Mouse (Mus musculus) MEL (cell line): ENCODE data around the gene Gm826.

Experiments
- CHD1 ChIP-seq: IDR thresholded peaks from 2 replicates; pipeline ENCODE4 v1.6.1; 2012; ENCODE audit warnings: low read depth, mild to moderate bottlenecking, inconsistent platforms, low read length, improper control_type of control experiment
- CTCF ChIP-seq, 3 experiments: IDR thresholded peaks in 2 of 3; conservative IDR thresholded peaks in 1 of 3; 2 replicates each; pipeline ENCODE4 v1.5.1; 2011 to 2012; ENCODE audit warnings: low read length in 3 of 3, low read depth in 2 of 3, mild to moderate bottlenecking in 2 of 3, improper control_type of control experiment in 1 of 3, inconsistent platforms in 1 of 3, mixed read lengths in 1 of 3, moderate library complexity in 1 of 3; ENCODE audit not compliant: control insufficient read depth in 1 of 3, insufficient read depth in 1 of 3, poor library complexity in 1 of 3, severe bottlenecking in 1 of 3
- NELFE ChIP-seq: IDR thresholded peaks from 2 replicates; pipeline ENCODE4 v1.6.1; 2011; ENCODE audit warnings: low read depth, low read length, improper control_type of control experiment
- POLR2A ChIP-seq, 2 experiments: IDR thresholded peaks; 2 replicates each; pipeline ENCODE4 v1.6.1; 2011 to 2012; ENCODE audit warnings: low read length in 2 of 2, mild to moderate bottlenecking in 2 of 2, control low read depth in 1 of 2, improper control_type of control experiment in 1 of 2, low read depth in 1 of 2, moderate library complexity in 1 of 2; ENCODE audit not compliant: control insufficient read depth in 1 of 2, insufficient read depth in 1 of 2, poor library complexity in 1 of 2

DNA sequence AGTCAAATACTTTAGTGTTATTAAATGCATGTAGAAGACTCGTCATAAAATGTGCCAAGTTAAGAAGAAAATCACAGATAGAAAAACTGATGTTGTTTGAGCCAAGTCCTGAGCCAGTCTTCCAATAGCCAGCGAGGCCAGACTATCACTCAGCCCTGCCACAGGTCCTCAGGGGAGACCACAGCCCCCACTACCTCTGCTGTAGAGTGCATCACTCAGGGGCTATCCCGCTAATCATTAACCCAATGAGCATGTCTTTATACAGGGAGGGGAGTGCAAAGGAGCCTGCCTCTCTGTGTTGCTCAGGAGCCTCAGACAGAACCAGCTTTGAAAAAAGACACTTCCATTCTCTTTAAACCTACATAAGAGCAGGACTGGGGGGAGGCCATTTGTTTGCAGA, 49.5 kb upstream of the Gm826 start:
- TF ChIP-seq POLR2A (IDR thresholded peaks at IDR 0.05; ENCODE audit: control insufficient read depth in 1 of 2, insufficient read depth in 1 of 2, low read depth in 1 of 2, low read length in 2 of 2, poor library complexity in 1 of 2) (no peak), CTCF (IDR thresholded peaks at IDR 0.05 in 2 of 3, conservative IDR thresholded peaks at IDR 0.05 in 1 of 3; ENCODE audit: control insufficient read depth in 1 of 3, insufficient read depth in 1 of 3, low read depth in 2 of 3, low read length in 3 of 3, poor library complexity in 1 of 3, severe bottlenecking in 1 of 3) (no peak), NELFE (no peak), CHD1 (no peak)
